Mouse (Mus musculus): Measurements from ENCODE around the gene Shcbp1l.

DNA sequence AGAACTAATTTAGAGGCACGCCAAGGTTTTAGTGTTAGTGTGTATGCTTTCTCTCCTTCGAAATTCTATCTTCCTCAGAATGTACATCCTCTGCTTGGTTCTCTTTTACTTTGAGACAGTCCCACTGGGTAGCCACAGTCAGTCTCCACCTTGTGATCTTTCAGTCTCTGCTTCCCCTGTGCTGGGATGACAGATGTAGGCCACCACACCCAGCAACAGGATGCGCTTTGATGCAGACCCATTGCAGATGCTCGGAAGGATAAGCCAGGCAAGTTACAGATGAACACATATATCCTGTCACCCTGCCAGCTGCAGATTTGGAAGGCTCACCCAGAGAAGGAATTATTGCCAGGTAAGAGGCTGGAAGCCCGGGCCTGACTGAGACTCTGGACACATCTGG, 45.1 kb upstream of the Shcbp1l start:
- no peak for TF ChIP-seq USF1 (IDR thresholded peaks at IDR 0.05; ENCODE audit: low read depth)
- TF ChIP-seq MAX (IDR thresholded peaks at IDR 0.05; ENCODE audit: low read depth): no peak
